Mouse (Mus musculus) midbrain, embryonic 13.5 days (tissue): Measurements from ENCODE around the gene Trp53i11. TPM values are rescaled to one million over a fixed set of nuclear protein-coding genes. Genes with fewer than 3 reads are reported as not detected.

Source experiments
- ATAC-seq: fragments of 200-750 bp; cut with Nextera tagmentation; 2 replicates; pipeline ENCODE4 v1.8.0; 2017; ENCODE audit warnings: mild to moderate bottlenecking, moderate TSS enrichment, moderate library complexity
- H3K27ac ChIP-seq: fragments of 300-500 bp; sonication (generic); 2 replicates; pipeline ENCODE4 v1.5.1; 2015; ENCODE audit warnings: inconsistent platforms, mild to moderate bottlenecking, moderate library complexity
- H3K27me3 ChIP-seq: fragments of 300-500 bp; sonication (generic); 2 replicates; pipeline ENCODE4 v1.6.1; 2015; ENCODE audit warnings: mild to moderate bottlenecking, inconsistent platforms
- H3K36me3 ChIP-seq: fragments of 300-500 bp; sonication (generic); 2 replicates; pipeline ENCODE4 v1.6.1; 2015; ENCODE audit warnings: mild to moderate bottlenecking, inconsistent platforms
- H3K4me1 ChIP-seq: fragments of 300-500 bp; sonication (generic); replicated peaks from 2 replicates; pipeline ENCODE4 v1.6.1; 2015; ENCODE audit warnings: inconsistent platforms
- H3K4me2 ChIP-seq: fragments of 300-500 bp; sonication (generic); replicated peaks from 2 replicates; pipeline ENCODE4 v1.6.1; 2015; ENCODE audit warnings: moderate library complexity, mild to moderate bottlenecking, inconsistent platforms
- H3K4me3 ChIP-seq: fragments of 300-500 bp; sonication (generic); replicated peaks from 2 replicates; pipeline ENCODE4 v1.5.1; 2015; ENCODE audit warnings: mild to moderate bottlenecking, inconsistent platforms
- H3K9ac ChIP-seq: fragments of 300-500 bp; sonication (generic); replicated peaks from 2 replicates; pipeline ENCODE4 v1.6.1; 2015; ENCODE audit warnings: mild to moderate bottlenecking, inconsistent platforms
- H3K9me3 ChIP-seq: fragments of 300-500 bp; sonication (generic); 2 replicates; pipeline ENCODE4 v1.6.1; 2016; ENCODE audit warnings: mild to moderate bottlenecking, inconsistent platforms
- WGBS: fragments of 180-500 bp; shearing (Covaris S2); methylation state at CpG from one replicate; pipeline ENCODE4 v1.1.7; 2015; 5-methylcytosine and 5-hydroxymethylcytosine counted together
- polyA plus RNA-seq: library from polyadenylated mRNA; unstranded; fragments of >200 nt; fragmentation: Nextera tagmentation; extraction: Ambion mirVana; gene quantifications from 2 replicates; pipeline ENCODE4 v1.2.1, GENCODE M21; 2015

Trp53i11 gene
- polyA plus RNA-seq, 1 experiment from 2014 or later, result 138 TPM

DNA sequence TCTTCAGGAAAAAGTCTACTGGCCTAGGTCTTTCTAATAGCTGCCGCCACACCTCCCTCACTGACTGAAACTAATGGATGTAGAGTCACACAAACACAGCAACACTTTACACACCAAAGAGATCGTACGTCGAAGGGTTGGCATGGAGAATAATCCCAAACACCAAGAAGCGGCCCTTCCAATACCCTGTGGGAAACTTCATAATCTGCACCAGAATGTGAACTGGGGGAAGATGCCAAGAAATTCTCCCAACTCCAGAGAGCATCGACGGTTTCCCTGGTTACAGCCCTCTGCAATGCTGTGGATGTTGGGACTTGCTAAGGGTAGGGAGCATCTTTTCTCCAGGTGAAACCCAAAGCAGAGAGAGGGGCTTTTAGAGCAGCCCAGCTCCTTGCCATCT is 63.3 kb downstream of the Trp53i11 start:
- Histone ChIP-seq H3K9ac (no peak overlapping the region), H3K27me3 (no peaks in the 10 kb centered on the region), H3K4me2 (no peak overlapping the region), H3K4me3 (no peak overlapping the region), H3K4me1 (peaks cover 64% of the 10 kb centered on the region), H3K36me3 (no peaks in the 10 kb centered on the region), H3K27ac (peak overlapping the region; percentile 69; the same call in 1 of the 2 replicates), H3K9me3 (0 out of 2 replicates have a peak, but pooled peaks cover 3% of the 10 kb centered on the region)
- 39% methylated on average over 7 of the region's 7 CpGs for WGBS
- ATAC-seq, result peak; percentile 31

Other genes with a start within 250 kb of the Trp53i11 start
- 1.8 and 1.9 TPM in 2 replicates for gene Prdm11, start 141.4 kb upstream of the Trp53i11 start, polyA plus RNA-seq
- gene Tspan18, start 147.0 kb downstream of the Trp53i11 start, polyA plus RNA-seq, result 24.9 and 31.2 TPM in 2 replicates